Mouse (Mus musculus) MEL-GATA-1-ER (cell line): ENCODE results near the gene Plxnb2.
A peak's percentile ranks its signal among the peaks of the same experiment; 100 is the strongest.

Experiments used
- DNase-seq: peaks from one replicate; pipeline ENCODE4 v3.0.0-alpha.2; 2012; ENCODE audit warnings: low read depth; ENCODE audit errors: extremely low read depth

Gene Plxnb2

DNA sequence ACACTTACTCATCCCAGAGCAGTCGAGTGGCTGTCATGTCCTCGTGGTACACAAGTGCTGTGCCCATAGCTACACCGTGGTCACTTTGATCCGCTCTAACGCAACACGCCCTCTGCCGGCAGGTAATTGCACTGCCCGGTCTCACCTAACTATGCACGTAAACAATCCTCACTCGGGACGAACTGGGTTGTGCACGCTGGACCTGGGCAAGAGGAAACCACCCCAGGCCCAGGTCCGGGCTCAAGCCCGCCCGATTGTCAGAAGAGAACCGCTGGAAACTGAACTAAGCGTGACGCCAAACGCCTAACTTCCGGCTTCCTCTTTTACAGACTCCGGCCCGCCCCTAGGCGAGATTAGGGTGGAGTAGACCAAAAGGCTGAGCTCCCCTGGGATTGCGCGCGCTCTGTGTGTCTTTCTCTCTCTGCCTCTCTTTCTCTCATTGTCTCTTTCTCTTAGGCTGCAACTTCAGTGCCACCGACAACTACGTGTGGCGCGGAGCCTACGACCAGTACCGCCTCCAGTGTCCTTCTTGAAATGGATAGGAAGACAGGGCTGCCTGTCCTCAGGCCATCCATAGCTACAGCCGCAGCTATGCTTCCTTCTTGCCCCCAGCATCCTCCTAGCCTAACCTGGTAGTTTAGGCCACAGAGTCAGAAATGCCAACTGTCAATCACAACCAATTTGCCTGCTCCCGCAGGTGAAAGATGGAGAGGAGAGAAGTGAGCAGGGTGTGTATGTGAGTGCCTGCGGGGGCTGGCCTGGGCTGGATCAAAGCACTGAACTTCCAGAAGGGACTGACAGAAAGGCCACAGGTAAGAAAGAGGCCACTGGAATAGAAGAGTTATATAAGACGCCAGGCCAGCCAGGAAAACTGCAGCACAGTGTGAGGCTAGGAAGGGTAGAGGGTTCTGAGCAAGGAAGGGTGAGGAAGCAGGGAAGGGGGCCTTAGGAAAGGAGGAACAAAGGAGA, 51.9 kb downstream of the Plxnb2 start, which contains the start of gene Hdac10:
Gene Hdac10 (minus strand): TSS at position 319 of the 969 bp plus-strand sequence.
- peak; percentile 71 for DNase-seq

DNA sequence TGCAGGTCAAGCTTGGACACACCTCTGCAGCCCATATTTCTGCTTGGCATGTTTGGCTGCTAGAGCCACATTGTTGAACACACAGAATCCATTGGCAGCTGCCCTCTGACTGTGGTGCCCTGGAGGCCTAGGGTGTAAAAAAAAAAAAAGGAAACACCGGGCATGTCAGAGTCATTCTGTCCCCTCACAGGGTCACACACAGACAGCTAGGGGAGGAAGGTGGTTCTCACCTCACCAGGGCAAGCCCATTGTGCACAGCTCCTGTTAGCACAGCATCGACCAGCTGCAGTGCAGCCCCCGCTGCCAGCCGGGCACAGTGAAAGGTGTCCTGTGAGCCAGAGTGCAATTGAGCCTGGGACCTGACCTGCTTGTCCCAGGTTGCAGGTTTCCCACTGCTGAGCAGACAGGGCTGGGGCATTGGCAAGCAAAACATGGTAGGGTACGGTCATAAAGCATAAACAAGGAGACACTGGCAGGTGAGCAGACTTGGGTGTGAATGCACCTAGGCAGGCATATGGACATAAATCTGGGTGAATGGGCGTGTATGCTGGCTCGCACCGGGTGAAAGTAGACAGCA, 53.1 kb downstream of the Plxnb2 start:
- DNase-seq, result no peak

DNA sequence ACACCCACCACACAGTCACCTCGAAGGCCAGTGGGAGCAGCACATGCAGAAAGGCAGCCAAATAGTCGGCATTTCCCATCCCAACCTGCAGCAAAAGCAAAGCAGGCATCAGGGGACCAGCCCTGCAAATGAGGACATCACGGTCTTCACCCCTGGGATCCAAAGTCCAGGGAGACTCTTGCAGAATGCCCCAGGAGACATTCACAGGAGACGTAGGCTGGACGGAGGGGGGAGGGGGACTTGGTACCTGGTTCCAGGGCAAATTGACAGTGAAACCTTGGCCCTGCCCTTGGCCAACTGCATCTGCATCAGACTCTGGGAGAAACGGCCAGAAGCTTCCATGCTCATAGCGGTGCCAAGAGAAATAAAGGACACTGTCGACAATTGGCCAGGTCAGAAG, 54.0 kb downstream of the Plxnb2 start:
- no peak for DNase-seq

DNA sequence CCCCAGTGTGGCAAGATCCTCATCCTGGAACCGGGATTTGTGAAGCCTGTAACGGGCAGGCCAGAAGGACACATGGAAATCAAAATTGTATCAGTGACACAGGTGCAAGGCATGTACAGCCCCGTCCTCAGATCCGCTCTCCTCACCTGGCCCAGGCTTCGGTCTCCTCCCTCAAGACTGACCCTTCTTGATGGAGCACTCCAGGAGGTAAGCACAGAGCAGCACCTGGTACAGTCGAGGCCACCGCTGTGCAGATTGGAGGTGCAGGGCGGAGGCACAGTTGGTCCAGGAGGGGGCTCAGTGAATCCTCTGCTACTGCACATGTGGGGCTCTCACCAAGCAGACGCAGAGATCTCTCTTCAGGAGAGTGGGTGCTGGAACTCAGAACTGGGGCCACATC, 55.2 kb downstream of the Plxnb2 start:
- DNase-seq, result no peak

DNA sequence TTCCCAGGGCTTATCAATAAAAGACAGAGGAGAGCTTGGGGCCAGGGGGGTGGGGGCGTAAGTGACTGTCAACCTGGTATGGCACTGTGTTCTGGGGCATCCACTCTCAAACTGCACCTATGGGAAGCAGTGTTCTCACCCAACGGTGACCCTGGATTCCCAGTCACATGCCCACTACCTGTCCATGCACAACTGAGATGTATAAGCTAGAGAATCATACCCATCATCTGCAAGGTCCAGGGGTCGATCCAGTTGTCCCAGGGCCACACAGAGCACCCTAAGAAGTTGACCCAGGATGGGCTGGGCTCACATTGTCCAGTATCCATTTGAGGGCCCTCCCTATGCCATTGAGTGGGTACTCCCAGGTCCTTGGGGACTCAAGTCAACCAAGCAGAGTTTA, 56.3 kb downstream of the Plxnb2 start:
- no peak for DNase-seq

DNA sequence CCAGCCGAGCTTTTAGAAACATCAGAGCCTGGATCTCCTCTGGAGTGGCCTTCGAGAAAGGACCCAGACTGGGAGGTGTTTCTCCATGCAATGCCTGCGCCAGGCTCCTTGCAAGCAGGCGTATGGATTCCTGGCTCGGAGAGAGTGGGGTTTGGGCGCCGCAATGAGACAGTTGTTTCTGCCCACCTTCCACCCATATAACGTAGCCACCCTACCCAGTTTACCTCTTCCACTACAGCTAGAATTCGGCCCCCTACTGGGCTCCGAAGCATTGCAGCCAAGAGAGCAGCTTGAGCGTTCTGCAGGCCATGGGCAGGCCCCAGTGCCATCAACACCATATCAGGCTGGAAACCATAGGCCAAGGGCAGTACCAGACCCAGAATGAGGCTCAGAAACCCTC, 57.0 kb downstream of the Plxnb2 start:
- no peak for DNase-seq

DNA sequence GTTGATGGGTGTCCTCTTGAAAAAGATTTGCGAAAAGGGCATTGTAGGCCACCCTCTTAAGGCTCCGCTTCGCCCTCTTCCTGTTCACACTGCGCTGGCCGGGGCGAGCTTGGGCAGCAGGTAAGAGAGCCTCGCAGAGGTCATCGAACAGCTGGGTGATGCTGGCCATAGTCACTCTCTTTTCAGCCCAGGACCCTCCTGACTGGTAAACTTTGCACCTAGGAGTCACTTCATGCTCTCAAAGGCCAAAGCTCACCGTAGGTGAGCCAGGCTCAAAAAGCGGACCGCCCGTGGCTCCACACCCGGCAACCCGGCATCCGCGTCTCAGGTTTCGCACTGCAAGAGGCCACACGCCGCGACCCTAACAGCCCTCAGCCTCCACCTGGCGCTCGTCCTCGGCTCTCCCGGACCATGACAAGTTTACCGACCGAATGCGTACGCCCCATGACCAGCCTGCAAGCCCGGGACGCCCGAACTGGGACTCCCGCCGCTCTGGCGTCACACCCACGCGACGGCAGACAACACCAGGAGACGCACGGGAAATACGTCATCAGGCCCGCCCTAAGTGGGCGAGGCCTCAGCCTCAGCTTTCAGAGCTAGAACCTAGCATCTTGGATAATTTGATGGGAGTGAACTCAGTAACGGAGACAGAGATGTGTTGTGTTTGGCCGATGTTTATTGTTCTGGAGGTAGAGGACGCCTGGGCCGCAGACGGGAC, 57.8 kb downstream of the Plxnb2 start, which contains the start of gene Tubgcp6:
Gene Tubgcp6 (minus strand): TSS at position 464 of the 718 bp plus-strand sequence.
- peak; percentile 78 for DNase-seq

- no peak for DNase-seq
These were observed 62.6 kb downstream of the Plxnb2 start for GRCm38 (mm10) chr15:89118007-89118406.

DNA sequence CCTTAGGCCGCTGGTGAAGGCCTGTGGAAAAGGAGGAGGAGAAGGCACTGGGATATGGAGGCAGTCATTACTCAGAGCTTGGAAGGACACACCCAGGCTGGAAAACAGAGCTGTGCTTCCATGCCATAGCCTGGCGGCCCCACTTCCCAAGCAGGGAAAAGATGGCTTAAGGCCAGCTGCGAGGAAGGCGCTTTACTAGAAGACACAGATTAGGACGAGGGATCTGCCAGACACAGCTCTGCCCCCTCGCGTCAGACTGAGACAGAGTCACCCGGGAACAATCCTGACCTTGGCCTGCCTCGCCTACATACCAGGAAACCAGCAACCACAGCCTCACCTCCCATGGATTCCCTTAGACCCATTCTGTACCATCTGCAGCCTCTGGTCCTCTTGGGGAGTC, 70.4 kb downstream of the Plxnb2 start:
- no peak for DNase-seq

GRCm38 (mm10) chr15:89106976-89107375, 73.6 kb downstream of the Plxnb2 start:
- DNase-seq, result no peak

- DNase-seq, result no peak
These were observed 74.5 kb downstream of the Plxnb2 start for GRCm38 (mm10) chr15:89106073-89106472.
